Mouse (Mus musculus): Measurements from ENCODE around the gene Trappc5.

GRCm38 (mm10) chr8:3682435-3682834 is 6.3 kb downstream of the Trappc5 start:
- TF ChIP-seq MYOG (IDR thresholded peaks at IDR 0.05; ENCODE audit: control insufficient read depth, extremely low read depth, insufficient read length) (no peak), MAX (IDR thresholded peaks at IDR 0.05) (no peak), CTCF (IDR thresholded peaks at IDR 0.05; ENCODE audit: control insufficient read depth, insufficient read depth, insufficient read length) (no peak), CEBPB (IDR thresholded peaks at IDR 0.05; ENCODE audit: low read depth) (no peak), USF1 (IDR thresholded peaks at IDR 0.05; ENCODE audit: low read depth) (no peak), MYOD1 (IDR thresholded peaks at IDR 0.05; ENCODE audit: control insufficient read depth, insufficient read length, low read depth) (no peak)
